Mouse (Mus musculus): ENCODE data around the gene Wdr54. TPM values are rescaled to one million over a fixed set of nuclear protein-coding genes. Genes with fewer than 3 reads are reported as not detected.
A peak's percentile ranks its signal among the peaks of the same experiment; 100 is the strongest.

Wdr54 gene
- total RNA-seq (2021) = 1 to 10 TPM; 1.4 to 1.5 TPM

DNA sequence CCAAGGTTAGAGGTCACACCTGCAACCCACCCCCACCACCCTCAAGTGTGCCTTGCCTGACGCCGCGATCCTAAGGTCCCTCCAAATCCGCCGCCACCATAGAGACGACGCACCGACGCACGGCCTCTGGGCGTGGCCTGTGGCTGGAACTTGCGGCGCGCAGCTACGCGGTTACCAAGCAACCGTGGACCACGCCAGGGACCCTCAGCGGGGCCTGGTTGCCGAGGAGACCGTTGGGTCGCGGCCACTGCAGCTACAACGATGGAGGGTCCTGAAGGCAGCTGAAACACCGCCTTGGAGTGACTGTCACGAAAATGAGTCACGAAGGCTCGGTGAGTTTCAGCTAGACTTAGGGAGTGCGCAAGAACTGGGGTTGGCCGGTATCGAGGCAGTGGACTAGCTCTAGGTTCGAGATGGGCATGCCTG lies at the start of gene Wdr54, which contains the start of gene 1700003E16Rik:
Wdr54 (minus strand) TSS at position 139 of the 426 bp plus-strand sequence.
1700003E16Rik (plus strand) TSS at position 146 of the 426 bp plus-strand sequence.
- DNase-seq = peak; percentile 51 to 63
- intact Hi-C loops (cut with DNase I) = no loop called here

DNA sequence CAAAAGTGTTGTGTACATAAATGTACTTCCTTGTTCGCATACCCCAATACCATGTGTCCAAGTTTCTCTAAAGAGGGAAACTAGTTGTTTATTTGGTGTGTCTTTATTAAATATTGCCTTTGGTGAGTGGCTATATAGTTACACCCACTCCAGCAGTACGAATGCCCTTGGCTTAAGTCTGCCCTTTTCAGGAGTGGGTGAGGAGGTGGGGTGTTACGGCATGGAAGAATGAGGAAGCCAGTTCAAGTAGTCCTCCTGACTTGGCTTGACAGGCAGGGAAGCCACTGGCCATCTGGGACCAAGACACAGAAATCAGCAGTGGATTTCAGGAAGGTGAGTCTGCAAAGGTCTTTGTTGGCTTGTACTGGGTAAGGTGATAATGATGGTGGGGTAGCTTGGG lies 49.7 kb upstream of the Wdr54 start:
- intact Hi-C loops (cut with DNase I) = no loop called here
- DNase-seq = no peak

GRCm38 (mm10) chr6:83203320-83203719 lies 47.1 kb upstream of the Wdr54 start:
- intact Hi-C loops (cut with DNase I) = no loop called here
- DNase-seq = no peak

GRCm38 (mm10) chr6:83197345-83198004 lies 41.3 kb upstream of the Wdr54 start:
- intact Hi-C loops (cut with DNase I) = no loop called here
- peak; percentile 16 to 29 for DNase-seq

- intact Hi-C loops (cut with DNase I) = no loop called here
- DNase-seq = no peak
Observed at GRCm38 (mm10) chr6:83193571-83193970, 37.4 kb upstream of the Wdr54 start.

- intact Hi-C loops (cut with DNase I) = no loop called here
- no peak for DNase-seq
Observed at GRCm38 (mm10) chr6:83186946-83187345, 30.7 kb upstream of the Wdr54 start.

DNA sequence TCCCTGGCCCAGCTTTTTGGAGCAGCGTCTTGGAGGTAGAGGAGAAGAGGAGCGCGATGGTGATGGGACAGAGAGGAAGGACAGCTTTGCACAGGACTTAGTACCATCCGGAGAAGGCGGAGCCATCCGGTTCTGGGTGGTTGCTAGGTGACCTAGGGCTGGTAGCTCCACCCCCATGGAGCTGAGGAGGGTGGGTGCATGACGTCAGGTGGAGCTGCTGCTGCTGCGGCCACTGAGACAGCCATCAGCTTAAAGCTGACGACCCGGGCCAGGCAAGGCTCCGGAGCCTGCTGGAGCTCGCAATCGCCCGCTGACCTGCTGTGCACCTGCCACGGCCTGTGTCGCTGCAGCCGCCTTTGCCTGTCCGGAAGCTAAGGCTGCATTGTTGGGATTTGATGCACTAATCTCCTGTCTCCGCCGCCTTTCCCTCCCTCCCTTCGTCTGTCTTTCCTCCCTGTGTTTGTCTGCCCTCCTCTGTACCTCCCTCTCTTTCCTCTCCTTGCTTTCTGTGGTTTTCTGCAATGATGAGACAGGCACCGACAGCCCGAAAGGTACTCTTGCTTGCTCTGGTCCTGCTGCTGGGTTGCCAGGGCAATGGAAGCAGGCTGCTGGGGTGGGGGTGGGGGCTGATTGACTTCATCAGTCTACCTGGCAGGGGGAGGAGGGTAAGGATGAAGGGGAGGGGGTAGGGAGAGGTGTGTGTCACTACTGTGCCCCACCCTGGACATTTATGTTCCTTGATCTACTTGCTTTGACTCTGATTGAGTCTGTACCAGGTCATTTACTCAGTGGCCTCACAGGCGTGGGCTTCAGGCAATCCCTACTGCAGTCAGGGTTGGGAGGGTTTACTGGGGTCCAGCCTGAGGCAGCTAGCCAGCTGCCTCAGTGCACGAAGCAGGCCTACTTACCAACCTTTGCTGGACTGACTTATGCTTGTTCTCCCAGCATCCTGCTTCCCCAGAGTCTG lies 30.0 kb upstream of the Wdr54 start:
- intact Hi-C loops (cut with DNase I) = no loop called here
- DNase-seq = peak; percentile 31 to 45

- intact Hi-C loops (cut with DNase I) = no loop called here
- no peak for DNase-seq
Observed at GRCm38 (mm10) chr6:83184858-83185435, 28.8 kb upstream of the Wdr54 start.

- no peak for DNase-seq
- intact Hi-C loops (cut with DNase I) = no loop called here
Observed at GRCm38 (mm10) chr6:83180605-83181004, 24.4 kb upstream of the Wdr54 start.

- intact Hi-C loops (cut with DNase I) = no loop called here
- DNase-seq = peak in 1 of 2 experiments; percentile 9
Observed at GRCm38 (mm10) chr6:83179390-83180117, 23.4 kb upstream of the Wdr54 start.

- DNase-seq = no peak
- intact Hi-C loops (cut with DNase I) = no loop called here
Observed at GRCm38 (mm10) chr6:83175996-83176395, 19.8 kb upstream of the Wdr54 start.

GRCm38 (mm10) chr6:83172240-83172920 lies 16.2 kb upstream of the Wdr54 start:
- no peak for DNase-seq
- intact Hi-C loops (cut with DNase I) = no loop called here

DNA sequence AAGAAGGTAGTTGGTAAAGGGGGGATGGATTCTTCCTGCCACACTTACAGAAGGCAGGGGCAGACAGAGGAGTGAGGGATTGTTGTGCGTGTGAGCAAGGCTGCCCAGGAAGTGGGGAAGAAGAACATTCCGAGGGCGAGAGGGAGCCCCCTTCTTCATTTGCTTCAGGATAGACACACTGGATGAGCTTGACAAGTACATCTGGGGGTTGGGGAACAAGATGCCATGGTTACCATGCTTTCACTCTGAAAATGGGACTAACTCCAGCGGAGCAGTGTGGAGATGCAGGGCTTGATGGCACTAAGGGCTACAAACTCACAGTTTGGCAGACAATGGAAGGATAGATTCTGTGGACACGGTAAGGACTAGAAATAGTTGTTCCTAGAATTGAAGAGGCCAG lies 14.9 kb upstream of the Wdr54 start:
- intact Hi-C loops (cut with DNase I) = no loop called here
- no peak for DNase-seq

GRCm38 (mm10) chr6:83169872-83170271 lies 13.7 kb upstream of the Wdr54 start:
- intact Hi-C loops (cut with DNase I) = no loop called here
- no peak for DNase-seq

GRCm38 (mm10) chr6:83166243-83166630 lies 10.0 kb upstream of the Wdr54 start:
- intact Hi-C loops (cut with DNase I) = no loop called here
- DNase-seq = no peak

- intact Hi-C loops (cut with DNase I) = no loop called here
- peak; percentile 94 to 98 for DNase-seq
Observed at GRCm38 (mm10) chr6:83165607-83166242, 9.5 kb upstream of the Wdr54 start, which contains the start of gene Dctn1. Gene Dctn1, plus strand, starts transcription at chr6:83165920.

GRCm38 (mm10) chr6:83165026-83165606 lies 8.9 kb upstream of the Wdr54 start:
- peak in 1 of 2 experiments; percentile 9 for DNase-seq
- intact Hi-C loops (cut with DNase I) = no loop called here

DNA sequence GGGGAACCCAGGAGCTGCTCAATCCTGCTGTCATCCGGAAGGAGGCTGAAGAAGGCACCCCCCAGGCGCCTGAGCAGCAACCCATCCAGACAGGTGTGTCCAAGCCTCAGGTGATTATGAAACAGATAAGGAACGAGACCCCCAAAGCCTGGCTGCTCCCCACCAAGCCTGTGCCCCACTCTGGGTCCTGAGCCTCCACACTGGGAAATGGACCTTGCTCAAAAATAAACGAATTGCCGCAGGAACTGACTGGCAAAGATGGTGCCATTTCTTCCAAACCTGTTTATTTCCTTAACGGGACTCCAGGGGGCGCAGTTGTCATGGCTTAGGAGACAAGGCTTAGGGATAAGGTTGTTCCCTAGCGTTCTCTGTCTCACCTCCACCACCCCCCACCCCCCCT lies 6.5 kb upstream of the Wdr54 start:
- DNase-seq = peak; percentile 56
- intact Hi-C loops (cut with DNase I) = loop anchor here (5.0 kb wide), 1 partner anchor 115 kb away; no protein-coding TSS in a partner anchor
